Mouse (Mus musculus): Measurements from ENCODE around the gene Sort1. TPM values are rescaled to one million over a fixed set of nuclear protein-coding genes. Genes with fewer than 3 reads are reported as not detected.

The Sort1 gene
- total and polyA plus RNA-seq, 2 experiments from 2014 or later, result 12.7 to 80.3 TPM

GRCm38 (mm10) chr3:108327916-108328315 is 44.0 kb downstream of the Sort1 start:
- Histone ChIP-seq H3K9ac (replicated peaks; ENCODE audit: low read length, poor library complexity, severe bottlenecking) (no peak overlapping the region), H3K4me2 (ENCODE audit: low read depth, low read length, poor library complexity, severe bottlenecking) (no peak overlapping the region), H3K27me3 (ENCODE audit: insufficient read depth, low read length) (no peaks in the 10 kb centered on the region), H3K36me3 (ENCODE audit: insufficient read depth, low read length) (peaks cover 46% of the 10 kb centered on the region), H3K9me3 (ENCODE audit: low read length) (no peaks in the 10 kb centered on the region), H3K4me1 (ENCODE audit: insufficient read depth, low read length) (no peaks in the 10 kb centered on the region), H3K27ac (ENCODE audit: low read depth, low read length) (no peak overlapping the region; the same call in 1 of the 2 replicates), H3K4me3 (ENCODE audit: low read depth, low read length) (no peak overlapping the region)
- ATAC-seq (ENCODE audit: low FRiP score), result no peak
- peak; percentile 28 for DNase-seq (ENCODE audit: low spot score)
- TF ChIP-seq CTCF (IDR thresholded peaks at IDR 0.05), result no peak
- WGBS, result 78% methylated on average over 3 of the region's 3 CpGs

GRCm38 (mm10) chr3:108328441-108328841 is 44.6 kb downstream of the Sort1 start:
- peak overlapping the region; percentile 43; the same call in 1 of the 2 replicates for H3K27ac ChIP-seq (ENCODE audit: low read depth, low read length)
- 57% methylated on average over 9 of the region's 9 CpGs for WGBS
- H3K9me3 ChIP-seq (ENCODE audit: low read length), result no peaks in the 10 kb centered on the region
- peaks cover 46% of the 10 kb centered on the region for H3K36me3 ChIP-seq (ENCODE audit: insufficient read depth, low read length)
- no peak overlapping the region for H3K4me2 ChIP-seq (ENCODE audit: low read depth, low read length, poor library complexity, severe bottlenecking)
- no peak overlapping the region for H3K4me3 ChIP-seq (ENCODE audit: low read depth, low read length)
- H3K27me3 ChIP-seq (ENCODE audit: insufficient read depth, low read length), result no peaks in the 10 kb centered on the region
- peak; percentile 8; the same call in 1 of the 2 replicates for TF ChIP-seq CTCF (IDR thresholded peaks at IDR 0.05)
- ATAC-seq (ENCODE audit: low FRiP score) (no peak), DNase-seq (ENCODE audit: low spot score) (peak; percentile 75)
- no peak overlapping the region for H3K9ac ChIP-seq (replicated peaks; ENCODE audit: low read length, poor library complexity, severe bottlenecking)
- H3K4me1 ChIP-seq (ENCODE audit: insufficient read depth, low read length), result no peaks in the 10 kb centered on the region

- no peak for TF ChIP-seq CTCF (IDR thresholded peaks at IDR 0.05)
These were observed 46.9 kb downstream of the Sort1 start for GRCm38 (mm10) chr3:108330812-108331211.

GRCm38 (mm10) chr3:108336878-108337277 is 53.0 kb downstream of the Sort1 start:
- TF ChIP-seq CTCF (IDR thresholded peaks at IDR 0.05), result no peak
- H3K4me1 ChIP-seq (ENCODE audit: insufficient read depth, low read length), result no peaks in the 10 kb centered on the region
- 81% methylated on average over 5 of the region's 5 CpGs for WGBS
- no peaks in the 10 kb centered on the region for H3K9me3 ChIP-seq (ENCODE audit: low read length)
- H3K4me2 ChIP-seq (ENCODE audit: low read depth, low read length, poor library complexity, severe bottlenecking), result no peak overlapping the region
- no peaks in the 10 kb centered on the region for H3K27me3 ChIP-seq (ENCODE audit: insufficient read depth, low read length)
- H3K4me3 ChIP-seq (ENCODE audit: low read depth, low read length), result no peak overlapping the region
- DNase-seq (ENCODE audit: low spot score) (no peak), ATAC-seq (ENCODE audit: low FRiP score) (no peak)
- no peak overlapping the region for H3K9ac ChIP-seq (replicated peaks; ENCODE audit: low read length, poor library complexity, severe bottlenecking)
- no peak overlapping the region for H3K27ac ChIP-seq (ENCODE audit: low read depth, low read length)
- H3K36me3 ChIP-seq (ENCODE audit: insufficient read depth, low read length), result peaks cover 59% of the 10 kb centered on the region

More at GRCm38 (mm10) chr3:108330812-108331211, 46.9 kb downstream of the Sort1 start:
- no peak overlapping the region for H3K27ac ChIP-seq (ENCODE audit: low read depth, low read length)
- peaks cover 51% of the 10 kb centered on the region for H3K36me3 ChIP-seq (ENCODE audit: insufficient read depth, low read length)
- no peaks in the 10 kb centered on the region for H3K27me3 ChIP-seq (ENCODE audit: insufficient read depth, low read length)
- 96% methylated on average over 6 of the region's 6 CpGs for WGBS
- ATAC-seq (ENCODE audit: low FRiP score) (no peak), DNase-seq (ENCODE audit: low spot score) (no peak)
- no peak overlapping the region for H3K9ac ChIP-seq (replicated peaks; ENCODE audit: low read length, poor library complexity, severe bottlenecking)
- H3K4me2 ChIP-seq (ENCODE audit: low read depth, low read length, poor library complexity, severe bottlenecking), result no peak overlapping the region
- no peaks in the 10 kb centered on the region for H3K4me1 ChIP-seq (ENCODE audit: insufficient read depth, low read length)
- H3K4me3 ChIP-seq (ENCODE audit: low read depth, low read length), result no peak overlapping the region
- no peaks in the 10 kb centered on the region for H3K9me3 ChIP-seq (ENCODE audit: low read length)

- no peaks in the 10 kb centered on the region for H3K27me3 ChIP-seq (ENCODE audit: insufficient read depth, low read length)
- H3K4me2 ChIP-seq (ENCODE audit: low read depth, low read length, poor library complexity, severe bottlenecking), result no peak overlapping the region
- ATAC-seq (ENCODE audit: low FRiP score) (no peak), DNase-seq (ENCODE audit: low spot score) (no peak)
- no peak for TF ChIP-seq CTCF (IDR thresholded peaks at IDR 0.05)
- no peak overlapping the region for H3K27ac ChIP-seq (ENCODE audit: low read depth, low read length)
- H3K9ac ChIP-seq (replicated peaks; ENCODE audit: low read length, poor library complexity, severe bottlenecking), result no peak overlapping the region
- peaks cover 74% of the 10 kb centered on the region for H3K36me3 ChIP-seq (ENCODE audit: insufficient read depth, low read length)
- no peak overlapping the region for H3K4me3 ChIP-seq (ENCODE audit: low read depth, low read length)
- H3K4me1 ChIP-seq (ENCODE audit: insufficient read depth, low read length), result no peaks in the 10 kb centered on the region
- H3K9me3 ChIP-seq (ENCODE audit: low read length), result no peaks in the 10 kb centered on the region
- WGBS, result 92% methylated on average over 2 of the region's 2 CpGs
These were observed 57.2 kb downstream of the Sort1 start for GRCm38 (mm10) chr3:108341040-108341439.

- DNase-seq (ENCODE audit: low spot score) (no peak), ATAC-seq (ENCODE audit: low FRiP score) (no peak)
- no peak for TF ChIP-seq CTCF (IDR thresholded peaks at IDR 0.05)
- Histone ChIP-seq H3K36me3 (ENCODE audit: insufficient read depth, low read length) (peaks cover 81% of the 10 kb centered on the region), H3K9ac (replicated peaks; ENCODE audit: low read length, poor library complexity, severe bottlenecking) (no peak overlapping the region), H3K27ac (ENCODE audit: low read depth, low read length) (no peak overlapping the region), H3K4me3 (ENCODE audit: low read depth, low read length) (no peak overlapping the region), H3K4me1 (ENCODE audit: insufficient read depth, low read length) (no peaks in the 10 kb centered on the region), H3K27me3 (ENCODE audit: insufficient read depth, low read length) (no peaks in the 10 kb centered on the region), H3K9me3 (ENCODE audit: low read length) (no peaks in the 10 kb centered on the region), H3K4me2 (ENCODE audit: low read depth, low read length, poor library complexity, severe bottlenecking) (no peak overlapping the region)
- WGBS, result 82% methylated on average over 7 of the region's 7 CpGs
These were observed 58.3 kb downstream of the Sort1 start for GRCm38 (mm10) chr3:108342185-108342584.
